In genomic region chr15:12667760-12668520, GRCm38 (mm10) we compare ENCODE assay signal across 8 mouse cellular contexts.
DNase-seq lines count a peak whose midpoint lies in the region; ATAC-seq lines count a peak whose summit lies in the region.
"Had no signal": no experiment of that assay in that cellular context is flagged by ENCODE, and none has a peak within 500 bp of the region (broad histone marks: within the 10 kb centered on the region; RNA-seq: fewer than 3 reads in every experiment).

No protein-coding gene starts in this region.

- H3K4me1 ChIP-seq in neural tube, embryonic 12.5 days: no peaks in the 10 kb centered on the region
- H3K4me1 ChIP-seq in neural tube, embryonic 15.5 days: 0 out of 2 replicates have a peak, but pooled peaks cover 2% of the 10 kb centered on the region
- no peaks in the 10 kb centered on the region for H3K4me1 ChIP-seq in liver, embryonic 11.5 days (replicated peaks; ENCODE audit: control insufficient read depth, insufficient read depth, low read length)
- H3K4me1 ChIP-seq in stomach, embryonic 16.5 days (ENCODE audit: control insufficient read depth, insufficient read depth, low read length): 0 out of 2 replicates have a peak, but pooled peaks cover 6% of the 10 kb centered on the region
- H3K4me1 ChIP-seq: hindbrain, embryonic 15.5 days had no signal

- no peak overlapping the region for H3K4me3 ChIP-seq in neural tube, embryonic 12.5 days
- H3K4me3 ChIP-seq in neural tube, embryonic 15.5 days (replicated peaks): no peak overlapping the region
- H3K4me3 ChIP-seq in liver, embryonic 11.5 days (ENCODE audit: low read depth, low read length): no peak overlapping the region
- H3K4me3 ChIP-seq in stomach, embryonic 16.5 days (replicated peaks; ENCODE audit: low read length): 0 out of 2 replicates have a peak overlapping the region, but pooled peaks have one; percentile 6
- H3K4me3 ChIP-seq: hindbrain, embryonic 15.5 days had no signal

- 43% methylated on average over 21 of the region's 21 CpGs for WGBS in neural tube, embryonic 12.5 days
- WGBS in neural tube, embryonic 15.5 days: 48% methylated on average over 21 of the region's 21 CpGs
- 41% methylated on average over 21 of the region's 21 CpGs for WGBS in liver, embryonic 11.5 days
- 47% methylated on average over 21 of the region's 21 CpGs for WGBS in stomach, embryonic 16.5 days

- peak; percentile 51 for DNase-seq in embryo, embryonic 11 days
- no peak for DNase-seq in liver, embryonic 11.5 days (ENCODE audit: low spot score)
- DNase-seq in cerebellum, postnatal 14 days: no peak
- no peak for DNase-seq in left cerebral cortex, postnatal 4 days

- H3K36me3 ChIP-seq in neural tube, embryonic 12.5 days: no peaks in the 10 kb centered on the region
- no peaks in the 10 kb centered on the region for H3K36me3 ChIP-seq in neural tube, embryonic 15.5 days
- no peaks in the 10 kb centered on the region for H3K36me3 ChIP-seq in liver, embryonic 11.5 days (ENCODE audit: control insufficient read depth, insufficient read depth, low read length)
- no peaks in the 10 kb centered on the region for H3K36me3 ChIP-seq in stomach, embryonic 16.5 days (ENCODE audit: control insufficient read depth, insufficient read depth, low read length)
- H3K36me3 ChIP-seq: hindbrain, embryonic 15.5 days had no signal

- ATAC-seq in neural tube, embryonic 12.5 days (ENCODE audit: low FRiP score, low read depth): no peak
- no peak for ATAC-seq in neural tube, embryonic 15.5 days (ENCODE audit: low FRiP score)
- ATAC-seq in liver, embryonic 11.5 days (replicated peaks; ENCODE audit: low FRiP score): no peak; the same call in 1 of the 2 replicates
- ATAC-seq in stomach, embryonic 16.5 days (ENCODE audit: insufficient read depth, low FRiP score): 0 out of 2 replicates have a peak, but pooled peaks have one; percentile 25

- no peak overlapping the region for H3K27ac ChIP-seq in neural tube, embryonic 12.5 days
- H3K27ac ChIP-seq in neural tube, embryonic 15.5 days (replicated peaks): no peak overlapping the region
- H3K27ac ChIP-seq in liver, embryonic 11.5 days (ENCODE audit: low read depth, low read length): no peak overlapping the region
- H3K27ac ChIP-seq in stomach, embryonic 16.5 days (ENCODE audit: low read length): no peak overlapping the region
- H3K27ac ChIP-seq: hindbrain, embryonic 15.5 days had no signal

- H3K4me2 ChIP-seq in neural tube, embryonic 12.5 days (replicated peaks): 0 out of 2 replicates have a peak overlapping the region, but pooled peaks have one; percentile 28
- H3K4me2 ChIP-seq in neural tube, embryonic 15.5 days: no peak overlapping the region
- H3K4me2 ChIP-seq in liver, embryonic 11.5 days: peak overlapping the region; percentile 53
- H3K4me2 ChIP-seq in stomach, embryonic 16.5 days (ENCODE audit: low read depth, low read length): peak overlapping the region; percentile 29; the same call in 1 of the 2 replicates
- H3K4me2 ChIP-seq: hindbrain, embryonic 15.5 days had no signal

- no peaks in the 10 kb centered on the region for H3K27me3 ChIP-seq in neural tube, embryonic 12.5 days (replicated peaks)
- H3K27me3 ChIP-seq in neural tube, embryonic 15.5 days (replicated peaks): no peaks in the 10 kb centered on the region
- no peaks in the 10 kb centered on the region for H3K27me3 ChIP-seq in liver, embryonic 11.5 days (replicated peaks; ENCODE audit: control insufficient read depth, insufficient read depth, low read length)
- H3K27me3 ChIP-seq in stomach, embryonic 16.5 days (ENCODE audit: control insufficient read depth, insufficient read depth, low read length): no peaks in the 10 kb centered on the region
- H3K27me3 ChIP-seq: hindbrain, embryonic 15.5 days had no signal

- intact Hi-C loops in left cerebral cortex, postnatal 4 days (cut with DNase I): no loop called here

- no peak overlapping the region for H3K9ac ChIP-seq in neural tube, embryonic 12.5 days
- no peak overlapping the region for H3K9ac ChIP-seq in neural tube, embryonic 15.5 days (replicated peaks)
- H3K9ac ChIP-seq in liver, embryonic 11.5 days (ENCODE audit: low read depth, low read length): no peak overlapping the region
- H3K9ac ChIP-seq in stomach, embryonic 16.5 days (ENCODE audit: low read length): peak overlapping the region; percentile 40
- H3K9ac ChIP-seq: hindbrain, embryonic 15.5 days had no signal

- no peaks in the 10 kb centered on the region for H3K9me3 ChIP-seq in neural tube, embryonic 12.5 days
- H3K9me3 ChIP-seq in neural tube, embryonic 15.5 days (replicated peaks): no peaks in the 10 kb centered on the region
- no peaks in the 10 kb centered on the region for H3K9me3 ChIP-seq in liver, embryonic 11.5 days (ENCODE audit: control insufficient read depth, low read length)
- H3K9me3 ChIP-seq in stomach, embryonic 16.5 days (replicated peaks; ENCODE audit: control insufficient read depth, low read length): no peaks in the 10 kb centered on the region
- H3K9me3 ChIP-seq: hindbrain, embryonic 15.5 days had no signal
